Mouse (Mus musculus) spleen, postnatal 4 days (tissue): ENCODE data around the gene 4931409K22Rik.
A peak's percentile ranks its signal among the peaks of the same experiment; 100 is the strongest.

ENCODE experiments used
- DNase-seq, 2 experiments: peaks; one replicate each; pipeline ENCODE4 v3.0.0; 2022; ENCODE audit warnings: low spot score in 2 of 2

Gene 4931409K22Rik

GRCm38 (mm10) chr5:24540387-24541143, 16.0 kb downstream of the 4931409K22Rik start, which contains the start of gene Asb10:
Asb10 (minus strand) TSS chr5:24540978.
- no peak for DNase-seq

GRCm38 (mm10) chr5:24539571-24540296, 16.9 kb downstream of the 4931409K22Rik start:
- DNase-seq, result no peak

- DNase-seq, result no peak
These were observed 19.0 kb downstream of the 4931409K22Rik start for GRCm38 (mm10) chr5:24537618-24538017.

DNA sequence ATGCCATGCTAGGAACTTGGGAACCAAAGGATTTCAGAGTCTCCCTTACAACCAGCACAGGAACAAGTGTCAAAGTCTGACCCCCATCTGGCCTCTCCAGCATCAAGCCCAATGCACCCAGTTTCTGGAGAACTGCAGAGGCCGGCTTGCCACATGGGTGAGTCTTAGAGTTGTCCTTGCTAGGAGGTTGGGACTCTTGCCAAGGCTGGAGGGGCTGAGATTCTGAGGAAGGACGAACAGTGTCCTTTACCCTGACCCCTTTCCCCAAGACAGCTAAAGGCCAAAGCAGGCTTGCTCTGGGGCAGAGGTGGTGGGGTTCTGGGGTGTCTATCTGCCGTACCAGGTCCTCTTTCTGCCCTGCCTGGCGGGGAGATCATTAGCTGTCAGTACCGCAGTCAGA, 20.1 kb downstream of the 4931409K22Rik start:
- DNase-seq, result no peak

DNA sequence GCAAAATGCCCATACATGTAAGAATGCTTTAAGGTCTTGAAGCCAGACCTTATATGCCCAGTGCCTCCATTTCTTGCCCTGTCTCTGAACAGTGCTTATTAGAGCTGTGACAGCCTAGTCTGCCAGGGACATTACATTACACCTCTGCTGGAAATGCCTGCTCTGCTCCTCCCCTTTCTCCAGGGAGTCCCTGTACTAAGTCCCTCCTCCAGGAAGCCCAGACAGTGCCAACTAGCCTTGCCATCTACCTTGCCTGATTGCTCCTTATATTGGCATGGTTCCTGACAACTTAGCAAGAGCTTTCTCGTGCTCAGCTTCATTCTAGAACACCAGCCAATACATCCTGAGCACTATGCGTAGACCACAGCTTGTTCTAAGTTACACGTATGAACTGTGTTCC, 20.9 kb downstream of the 4931409K22Rik start:
- DNase-seq, result no peak

DNA sequence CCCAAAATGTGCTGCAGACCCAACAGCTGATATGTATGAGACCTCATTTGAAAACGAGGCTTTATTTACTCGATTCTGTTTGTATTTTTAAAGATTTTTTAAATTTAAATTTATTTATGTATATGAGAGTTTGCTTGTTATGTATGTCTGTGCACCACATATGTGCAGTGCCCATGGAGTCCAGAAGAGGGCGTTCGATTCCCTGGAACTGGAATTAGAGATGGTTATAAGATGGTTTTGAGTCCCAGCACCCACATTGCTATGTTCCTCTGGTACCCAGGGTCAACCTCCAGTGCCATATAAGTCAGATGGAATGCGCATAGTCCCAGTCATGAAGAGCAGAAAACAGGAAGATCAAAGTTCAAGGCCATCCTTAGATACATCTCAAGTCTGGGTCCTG, 22.3 kb downstream of the 4931409K22Rik start:
- DNase-seq, result no peak

- DNase-seq, result no peak
These were observed 23.2 kb downstream of the 4931409K22Rik start for GRCm38 (mm10) chr5:24533391-24533790.

DNA sequence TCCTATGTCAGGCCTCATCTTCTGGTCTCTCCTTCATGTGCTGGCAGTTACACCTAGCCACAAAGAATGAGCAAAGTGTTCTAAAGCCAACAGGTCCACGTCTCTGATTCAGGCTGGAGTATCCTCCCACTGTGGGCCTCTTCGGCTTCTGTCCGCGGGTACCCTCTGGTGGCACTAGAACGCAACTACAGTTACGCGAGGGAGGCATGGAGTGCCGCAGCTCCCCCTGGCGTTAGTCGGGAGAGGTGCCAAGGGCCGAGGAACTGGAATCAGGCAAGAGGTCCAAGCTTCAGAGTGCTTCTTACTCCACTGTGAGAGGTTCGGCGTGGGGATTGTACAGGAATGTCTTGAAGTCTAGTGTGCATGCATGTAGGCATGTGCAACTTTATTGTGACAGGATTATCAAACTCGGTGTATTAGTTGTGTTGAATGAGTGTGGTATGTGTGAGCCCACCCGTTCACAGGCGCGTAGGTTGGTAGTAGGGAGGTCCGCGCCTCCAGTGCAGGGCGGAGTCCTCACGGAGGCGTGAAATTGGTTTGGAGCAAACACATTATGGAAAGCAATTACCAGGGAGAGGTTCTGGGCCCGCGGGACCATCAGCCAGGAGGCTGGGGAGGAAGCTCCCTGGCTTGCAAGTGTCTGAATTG, 26.4 kb downstream of the 4931409K22Rik start:
- peak; percentile 85 to 95 for DNase-seq

GRCm38 (mm10) chr5:24527780-24528179, 28.8 kb downstream of the 4931409K22Rik start:
- no peak for DNase-seq

DNA sequence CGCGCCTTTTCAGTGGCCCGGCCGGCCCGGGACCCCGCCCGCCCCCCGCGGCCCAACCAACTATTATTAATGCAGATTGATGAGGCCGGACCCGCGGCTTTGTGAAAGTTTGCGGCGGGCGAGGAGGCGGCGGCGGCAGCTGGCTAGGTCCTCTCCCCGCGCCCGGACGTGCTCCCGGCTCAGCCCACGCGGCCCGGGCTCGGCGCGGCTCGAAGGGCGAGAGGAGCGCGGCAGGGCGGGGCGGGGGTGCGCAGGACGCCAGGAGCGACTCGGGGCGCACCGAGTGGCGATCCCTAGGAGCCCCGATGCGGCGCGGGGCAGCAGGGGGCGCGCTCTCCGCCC, 29.7 kb downstream of the 4931409K22Rik start, which contains the start of gene Gbx1:
Gbx1 (minus strand) TSS at position 314 of the 342 bp plus-strand sequence.
- no peak for DNase-seq

- DNase-seq, result no peak
These were observed 30.3 kb downstream of the 4931409K22Rik start for GRCm38 (mm10) chr5:24526190-24526888.

DNA sequence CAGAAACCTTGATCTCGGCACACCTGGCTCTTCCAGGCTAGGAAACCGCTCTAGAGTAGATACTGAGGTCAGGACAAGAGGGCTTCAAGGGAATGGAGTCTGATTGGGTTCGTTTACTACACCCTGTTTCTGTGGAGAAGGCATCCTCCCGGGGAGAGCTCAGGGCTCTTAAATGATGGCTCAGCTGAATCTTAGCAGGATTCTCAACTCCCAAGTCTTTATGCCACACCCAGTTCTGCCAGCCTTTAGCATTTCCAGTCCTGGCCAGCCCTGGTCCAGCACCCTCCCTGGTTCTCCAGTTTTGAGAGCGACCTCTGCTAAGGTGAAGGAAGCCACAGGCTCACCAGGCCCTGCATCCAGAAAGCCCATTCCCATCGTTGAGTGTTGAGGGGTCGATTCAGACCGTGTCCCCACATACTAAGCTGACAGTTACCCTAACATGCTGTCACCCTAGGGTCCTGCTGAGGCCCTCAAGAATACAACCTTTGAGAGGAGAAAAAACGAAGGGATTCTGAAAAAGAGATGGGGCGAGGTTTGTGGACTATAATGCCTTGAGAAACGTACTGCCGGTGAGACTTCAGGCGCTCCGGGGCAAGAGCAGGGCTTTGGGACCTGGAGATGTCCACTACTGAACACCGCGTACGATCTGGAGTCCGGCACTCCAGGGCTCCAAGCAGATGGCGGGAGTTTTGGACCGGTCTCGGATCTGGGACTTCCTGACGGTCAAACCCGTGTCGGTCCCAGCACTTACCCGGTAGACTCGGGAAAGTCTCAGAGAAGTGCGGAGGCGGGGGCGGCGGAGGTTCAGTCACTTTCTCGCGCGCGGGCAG, 31.0 kb downstream of the 4931409K22Rik start:
- no peak for DNase-seq

DNA sequence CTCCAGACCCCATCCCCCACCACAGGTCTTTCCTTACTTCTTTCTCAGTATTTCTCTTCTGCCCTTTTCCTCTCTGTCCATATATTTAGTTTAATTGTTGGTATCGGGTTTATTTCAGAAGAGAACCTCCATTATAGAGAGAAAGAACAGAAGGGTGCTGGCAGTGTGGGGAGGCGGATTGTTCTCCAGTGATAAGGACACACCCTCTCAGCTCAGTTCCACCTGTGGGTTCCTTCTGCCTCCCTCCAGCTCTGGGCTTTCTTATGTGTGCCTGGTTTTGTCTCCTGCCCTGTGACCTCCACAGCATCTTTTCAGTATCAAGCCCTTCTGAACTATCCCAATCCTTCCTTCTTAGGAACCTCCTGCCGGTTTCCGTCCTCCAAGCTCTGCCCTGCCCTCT, 32.1 kb downstream of the 4931409K22Rik start:
- no peak for DNase-seq

GRCm38 (mm10) chr5:24523806-24524205, 32.8 kb downstream of the 4931409K22Rik start:
- no peak for DNase-seq

GRCm38 (mm10) chr5:24521366-24521765, 35.2 kb downstream of the 4931409K22Rik start:
- no peak for DNase-seq

DNA sequence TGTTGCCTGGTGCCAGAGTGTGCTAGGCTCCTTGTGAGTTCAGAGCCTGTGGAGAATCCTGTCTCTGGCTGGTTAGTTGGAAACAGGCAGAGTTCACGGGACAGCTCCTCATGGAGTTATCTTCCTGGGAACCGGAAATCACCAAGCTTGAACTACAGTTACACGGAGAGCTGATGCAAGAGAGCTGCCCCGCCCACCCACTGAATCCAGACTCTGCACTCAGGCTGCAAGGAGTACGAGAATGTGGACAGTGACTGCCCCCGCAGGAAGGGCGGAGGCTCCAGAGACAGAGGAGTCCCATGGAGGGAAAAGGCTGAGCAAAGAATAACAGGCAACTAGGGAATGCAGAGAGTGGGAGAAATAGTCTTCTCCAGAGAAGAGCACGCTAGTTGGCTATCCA, 44.3 kb downstream of the 4931409K22Rik start:
- no peak for DNase-seq

DNA sequence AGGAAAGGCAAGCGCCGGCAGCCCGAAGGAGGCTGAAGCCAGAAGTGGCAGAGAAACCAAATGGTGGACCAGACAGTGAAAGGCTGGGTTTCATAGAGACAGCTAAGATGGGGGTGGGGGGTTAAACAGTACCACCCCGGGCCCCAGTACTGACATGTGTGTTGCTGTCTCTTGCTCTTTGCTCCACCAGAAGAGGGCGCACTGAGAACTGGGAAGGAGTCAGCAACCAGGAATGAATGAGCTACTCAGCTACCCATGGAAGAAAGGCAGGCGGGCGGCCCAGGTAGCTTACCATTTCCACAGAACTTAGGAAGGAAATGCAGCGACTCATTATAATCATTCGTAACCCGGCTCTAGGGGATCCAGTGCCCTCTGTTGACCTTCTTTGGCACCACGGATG, 46.0 kb downstream of the 4931409K22Rik start:
- no peak for DNase-seq

GRCm38 (mm10) chr5:24508406-24508805, 48.2 kb downstream of the 4931409K22Rik start:
- no peak for DNase-seq

- DNase-seq, result no peak
These were observed 51.1 kb downstream of the 4931409K22Rik start for GRCm38 (mm10) chr5:24505513-24505912.

DNA sequence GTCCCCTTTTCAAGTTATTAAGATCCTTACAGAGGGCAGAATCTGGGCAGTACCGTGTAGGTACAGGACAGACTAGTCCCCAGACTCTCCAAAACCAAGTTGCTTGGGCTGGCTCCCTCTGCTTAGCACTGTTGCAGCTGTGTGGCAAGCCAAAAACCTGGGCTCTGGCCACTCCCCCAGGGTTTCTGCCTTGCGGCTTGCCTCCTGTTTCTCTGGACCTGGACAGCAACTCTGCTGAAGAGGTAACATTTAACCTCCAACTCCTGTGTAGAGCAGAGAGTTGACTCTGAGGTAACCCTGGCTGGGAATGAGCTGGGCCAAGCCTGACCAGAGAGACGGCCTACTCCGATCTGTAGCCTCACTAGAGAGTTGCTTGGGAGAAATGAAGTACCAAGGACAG, 53.8 kb downstream of the 4931409K22Rik start:
- no peak for DNase-seq

DNA sequence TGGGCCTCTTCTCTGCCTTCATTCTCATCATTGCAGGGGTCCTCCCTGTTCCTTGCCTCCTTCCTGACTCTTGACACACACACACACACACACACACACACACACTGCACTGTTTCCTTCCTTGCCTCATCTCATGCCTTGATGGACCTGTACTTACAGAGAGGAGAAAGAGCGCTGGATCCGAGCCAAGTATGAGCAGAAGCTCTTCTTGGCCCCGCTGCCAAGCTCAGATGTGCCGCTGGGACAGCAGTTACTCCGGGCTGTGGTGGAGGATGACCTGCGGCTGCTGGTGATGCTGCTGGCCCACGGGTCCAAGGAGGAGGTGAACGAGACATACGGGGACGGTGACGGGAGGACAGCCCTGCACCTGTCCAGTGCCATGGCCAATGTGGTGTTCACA, 55.8 kb downstream of the 4931409K22Rik start:
- DNase-seq, result no peak
